Mouse (Mus musculus) Patski (cell line): ENCODE measurements around the gene Fzr1. TPM values are rescaled to one million over a fixed set of nuclear protein-coding genes. Genes with fewer than 3 reads are reported as not detected.

ENCODE experiments used
- ATAC-seq: fragments of 100-300 bp; one replicate; pipeline ENCODE4 v1.8.0; 2021
- CTCF ChIA-PET: fragments of 350-600 bp; sonication (Branson Sonifier 250); formaldehyde crosslinking; loops from one replicate; lab custom pipeline; 2022; ENCODE audit warnings: inconsistent platforms; lab: Charles Lee
- POLR2A ChIA-PET: fragments of 350-600 bp; sonication (Branson Sonifier 250); formaldehyde crosslinking; loops from one replicate; lab custom pipeline; 2022; ENCODE audit warnings: antibody characterized with exemption, inconsistent platforms; lab: Charles Lee
- DNase-seq: peaks from one replicate; pipeline ENCODE4 v3.0.0-alpha.2; 2011; ENCODE audit warnings: low read depth, low spot score
- H3K27me3 ChIP-seq: fragments of 371-371 bp; one replicate; pipeline ENCODE4 v1.5.1; 2021
- CTCF ChIP-seq: fragments of 100-300 bp; IDR thresholded peaks from one replicate; pipeline ENCODE4 v1.5.1; 2021
- in situ Hi-C: fragments of 300-500 bp; cut with MboI; formaldehyde crosslinking; loops from 3 replicates; pipeline ENCODE4 v1.11.1; 2018; ENCODE audit warnings: low pct_unique_long_range_greater_than_20kb, mixed read lengths
- polyA plus RNA-seq: library from polyadenylated mRNA; unstranded; gene quantifications from one replicate; pipeline ENCODE4 v1.2.3, GENCODE M21; 2021

Gene Fzr1
- polyA plus RNA-seq, 1 experiment from 2014 or later, result 62.1 TPM

GRCm38 (mm10) chr10:81323141-81323775, 55.1 kb downstream of the Fzr1 start:
- H3K27me3 ChIP-seq, result no peaks in the 10 kb centered on the region
- no peak for TF ChIP-seq CTCF
- ChIA-PET POLR2A (no interaction called here), CTCF (interaction anchor here (0.9 to 1.2 kb wide), 5 partner anchors 19 to 34 kb away, joined by 3 to 4 read pairs (median 4); partner anchors contain the start of genes Gipc3, Hmg20b and Pip5k1c)
- no peak for ATAC-seq
- DNase-seq, result no peak
- in situ Hi-C loops, result no loop called here

DNA sequence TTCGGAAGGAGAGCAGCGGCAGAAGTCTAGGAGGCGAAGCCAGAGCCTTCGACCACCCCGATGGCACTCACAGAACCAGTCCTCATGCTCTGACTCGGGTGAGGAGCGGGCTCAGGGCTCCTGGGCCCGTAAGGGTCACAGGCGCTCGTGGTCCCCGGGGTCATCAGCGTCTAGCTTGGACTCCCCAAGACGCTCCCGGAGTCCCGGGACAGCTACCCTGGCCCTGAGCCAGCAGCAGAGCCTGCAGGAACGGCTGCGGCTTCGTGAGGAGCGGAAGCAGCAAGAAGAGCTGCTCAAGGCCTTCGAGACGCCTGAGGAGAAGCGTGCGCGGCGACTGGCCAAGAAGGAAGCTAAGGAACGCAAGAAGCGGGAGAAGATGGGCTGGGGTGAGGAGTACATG, 55.9 kb downstream of the Fzr1 start:
- DNase-seq, result no peak
- H3K27me3 ChIP-seq, result no peaks in the 10 kb centered on the region
- ChIA-PET CTCF (interaction anchor here (0.9 to 1.1 kb wide), 2 partner anchors 28 to 30 kb away, joined by 4 read pairs; partner anchors contain the start of genes Hmg20b and Pip5k1c), POLR2A (no interaction called here)
- in situ Hi-C loops, result no loop called here
- ATAC-seq, result no peak
- no peak for TF ChIP-seq CTCF

- TF ChIP-seq CTCF, result no peak
- H3K27me3 ChIP-seq, result no peaks in the 10 kb centered on the region
- in situ Hi-C loops, result no loop called here
- ChIA-PET POLR2A (interaction anchor here (1.1 to 1.9 kb wide), 2 partner anchors 9 to 29 kb away, joined by 3 to 8 read pairs; partner anchors contain the start of gene Pip5k1c), CTCF (interaction anchor here (1.3 to 2.6 kb wide), 2 partner anchors 17 to 28 kb away, joined by 5 to 12 read pairs; partner anchors contain the start of gene Pip5k1c)
- DNase-seq (no peak), ATAC-seq (no peak)
Observed at GRCm38 (mm10) chr10:81321436-81321835, 56.9 kb downstream of the Fzr1 start.

DNA sequence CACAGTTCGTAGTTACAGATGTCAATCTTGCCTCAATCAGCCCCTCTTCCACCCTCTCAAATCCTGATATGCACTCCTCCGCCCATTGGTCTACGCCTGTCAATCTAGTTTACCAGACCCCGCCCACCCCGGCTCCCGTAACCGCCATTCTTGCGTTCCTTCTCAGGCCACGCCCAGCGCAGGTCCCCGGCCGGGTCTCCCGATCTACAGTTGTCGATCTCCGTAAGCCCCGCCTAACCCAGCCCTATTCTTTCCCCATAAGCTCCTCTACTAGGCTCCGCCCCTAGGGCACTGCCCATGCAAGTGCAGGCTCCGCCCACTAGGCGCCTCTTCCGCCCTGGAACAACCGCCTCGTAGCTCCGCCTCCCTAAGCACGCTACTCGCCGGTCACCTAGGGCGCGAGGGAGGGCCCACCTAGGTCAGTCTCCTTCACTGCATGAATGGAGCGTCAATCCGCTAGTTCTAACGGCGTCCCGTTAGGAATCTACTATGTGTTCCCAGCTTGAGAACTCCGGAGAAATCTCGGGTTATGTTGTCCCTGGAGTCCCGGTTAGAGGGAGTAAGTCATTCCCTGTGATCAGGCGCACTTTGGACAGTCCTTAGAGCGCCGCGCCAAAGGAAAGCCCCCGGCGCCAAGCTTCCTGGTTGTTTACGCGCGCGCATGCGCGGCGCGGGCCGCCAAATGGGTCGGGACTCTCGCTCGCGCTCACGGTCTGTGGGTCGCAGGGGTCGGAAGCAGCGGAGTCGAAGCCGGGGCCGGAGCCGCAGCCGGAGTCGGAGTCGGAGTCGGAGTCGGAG, 57.6 kb downstream of the Fzr1 start, which contains the start of gene Cactin:
Cactin (plus strand) TSS at position 554 of the 798 bp plus-strand sequence.
- DNase-seq (peak; percentile 96), ATAC-seq (peak; percentile 86)
- POLR2A ChIA-PET, result interaction anchor here (0.7 to 1.9 kb wide), 3 partner anchors 9 to 28 kb away, joined by 3 to 8 read pairs (median 3); partner anchors contain the start of gene Pip5k1c
- no peak for TF ChIP-seq CTCF
- in situ Hi-C loops, result no loop called here
- no peaks in the 10 kb centered on the region for H3K27me3 ChIP-seq
- CTCF ChIA-PET, result interaction anchor here (1.1 to 2.6 kb wide), 5 partner anchors 16 to 97 kb away, joined by 3 to 12 read pairs (median 5); partner anchors contain the start of genes Pip5k1c and Tjp3

GRCm38 (mm10) chr10:81319741-81320549, 58.4 kb downstream of the Fzr1 start:
- no peaks in the 10 kb centered on the region for H3K27me3 ChIP-seq
- DNase-seq (no peak), ATAC-seq (no peak)
- TF ChIP-seq CTCF, result no peak
- CTCF ChIA-PET, result interaction anchor here (0.9 to 2.6 kb wide), 6 partner anchors 15 to 96 kb away, joined by 3 to 12 read pairs (median 4); partner anchors contain the start of genes Pip5k1c and Tjp3
- in situ Hi-C loops, result no loop called here
- POLR2A ChIA-PET, result interaction anchor here (1.9 kb wide), 1 partner anchor 27 kb away, joined by 8 read pairs; the partner anchor contains the start of gene Pip5k1c

- H3K27me3 ChIP-seq, result no peaks in the 10 kb centered on the region
- DNase-seq (no peak), ATAC-seq (no peak)
- in situ Hi-C loops, result no loop called here
- CTCF ChIA-PET, result interaction anchor here (0.9 to 2.6 kb wide), 3 partner anchors 26 to 79 kb away, joined by 3 to 12 read pairs (median 3); partner anchors contain the start of genes Pip5k1c and Tjp3
- TF ChIP-seq CTCF, result no peak
- POLR2A ChIA-PET, result interaction anchor here (1.9 kb wide), 1 partner anchor 26 kb away, joined by 8 read pairs; the partner anchor contains the start of gene Pip5k1c
Observed at GRCm38 (mm10) chr10:81319330-81319699, 59.0 kb downstream of the Fzr1 start.

- H3K27me3 ChIP-seq, result no peaks in the 10 kb centered on the region
- DNase-seq (no peak), ATAC-seq (no peak)
- POLR2A ChIA-PET, result no interaction called here
- TF ChIP-seq CTCF, result no peak
- in situ Hi-C loops, result no loop called here
- CTCF ChIA-PET, result interaction anchor here (0.9 to 2.6 kb wide), 5 partner anchors 14 to 78 kb away, joined by 3 to 12 read pairs (median 5); partner anchors contain the start of gene Pip5k1c
Observed at GRCm38 (mm10) chr10:81318589-81319329, 59.6 kb downstream of the Fzr1 start.

GRCm38 (mm10) chr10:81317273-81317672, 61.0 kb downstream of the Fzr1 start:
- TF ChIP-seq CTCF, result no peak
- ATAC-seq, result no peak
- no peak for DNase-seq

More at GRCm38 (mm10) chr10:81317273-81317672, 61.0 kb downstream of the Fzr1 start:
- CTCF ChIA-PET, result interaction anchor here (1.5 to 2.0 kb wide), 2 partner anchors 12 to 25 kb away, joined by 5 to 11 read pairs; partner anchors contain the start of gene Pip5k1c
- in situ Hi-C loops, result no loop called here
- no peaks in the 10 kb centered on the region for H3K27me3 ChIP-seq
- POLR2A ChIA-PET, result no interaction called here
